Mouse (Mus musculus): ENCODE results near the gene Bsn. TPM values are rescaled to one million over a fixed set of nuclear protein-coding genes. Genes with fewer than 3 reads are reported as not detected.
A peak's percentile ranks its signal among the peaks of the same experiment; 100 is the strongest.

The Bsn gene
- polyA plus RNA-seq, 1 experiment from 2014 or later = 4.1 TPM

- no peaks in the 10 kb centered on the region for H3K36me3 ChIP-seq (ENCODE audit: control insufficient read depth, insufficient read depth, low read length)
- ATAC-seq (replicated peaks; ENCODE audit: low FRiP score, low TSS enrichment, low read depth) (no peak), DNase-seq (ENCODE audit: low spot score) (no peak)
- H3K9ac ChIP-seq (ENCODE audit: low read length) = no peak overlapping the region
- no peaks in the 10 kb centered on the region for H3K27me3 ChIP-seq (replicated peaks; ENCODE audit: control insufficient read depth, insufficient read depth, low read length)
- no peaks in the 10 kb centered on the region for H3K9me3 ChIP-seq (ENCODE audit: control insufficient read depth, low read length)
- no peaks in the 10 kb centered on the region for H3K4me1 ChIP-seq (replicated peaks; ENCODE audit: control insufficient read depth, insufficient read depth, low read length)
- 67% methylated on average over 1 of the region's 1 CpGs for WGBS
- no peak overlapping the region for H3K27ac ChIP-seq (ENCODE audit: low read depth)
- H3K4me2 ChIP-seq (ENCODE audit: low read length) = no peak overlapping the region
- H3K4me3 ChIP-seq (ENCODE audit: low read depth, low read length) = no peak overlapping the region
These were observed 33.4 kb upstream of the Bsn start for GRCm38 (mm10) chr9:108223633-108224032.

GRCm38 (mm10) chr9:108221566-108221965, 31.4 kb upstream of the Bsn start:
- H3K4me1 ChIP-seq (replicated peaks; ENCODE audit: control insufficient read depth, insufficient read depth, low read length) = no peaks in the 10 kb centered on the region

GRCm38 (mm10) chr9:108220380-108220774, 30.2 kb upstream of the Bsn start:
- 89% methylated on average over 1 of the region's 1 CpGs for WGBS
- H3K27ac ChIP-seq (ENCODE audit: low read depth) = no peak overlapping the region
- H3K4me3 ChIP-seq (ENCODE audit: low read depth, low read length) = no peak overlapping the region
- no peak overlapping the region for H3K9ac ChIP-seq (ENCODE audit: low read length)
- no peak overlapping the region for H3K4me2 ChIP-seq (ENCODE audit: low read length)
- H3K4me1 ChIP-seq (replicated peaks; ENCODE audit: control insufficient read depth, insufficient read depth, low read length) = no peaks in the 10 kb centered on the region
- DNase-seq (ENCODE audit: low spot score) = no peak
- no peak for ATAC-seq (replicated peaks; ENCODE audit: low FRiP score, low TSS enrichment, low read depth)
- no peaks in the 10 kb centered on the region for H3K9me3 ChIP-seq (ENCODE audit: control insufficient read depth, low read length)
- H3K36me3 ChIP-seq (ENCODE audit: control insufficient read depth, insufficient read depth, low read length) = peaks cover 26% of the 10 kb centered on the region
- H3K27me3 ChIP-seq (replicated peaks; ENCODE audit: control insufficient read depth, insufficient read depth, low read length) = no peaks in the 10 kb centered on the region

More at GRCm38 (mm10) chr9:108221566-108221965, 31.4 kb upstream of the Bsn start:
- H3K4me2 ChIP-seq (ENCODE audit: low read length) = no peak overlapping the region
- DNase-seq (ENCODE audit: low spot score) (no peak), ATAC-seq (replicated peaks; ENCODE audit: low FRiP score, low TSS enrichment, low read depth) (no peak)
- H3K9ac ChIP-seq (ENCODE audit: low read length) = no peak overlapping the region
- no peaks in the 10 kb centered on the region for H3K9me3 ChIP-seq (ENCODE audit: control insufficient read depth, low read length)
- peaks cover 18% of the 10 kb centered on the region for H3K36me3 ChIP-seq (ENCODE audit: control insufficient read depth, insufficient read depth, low read length)
- no peak overlapping the region for H3K4me3 ChIP-seq (ENCODE audit: low read depth, low read length)
- no peak overlapping the region for H3K27ac ChIP-seq (ENCODE audit: low read depth)
- 95% methylated on average over 3 of the region's 3 CpGs for WGBS
- no peaks in the 10 kb centered on the region for H3K27me3 ChIP-seq (replicated peaks; ENCODE audit: control insufficient read depth, insufficient read depth, low read length)

DNA sequence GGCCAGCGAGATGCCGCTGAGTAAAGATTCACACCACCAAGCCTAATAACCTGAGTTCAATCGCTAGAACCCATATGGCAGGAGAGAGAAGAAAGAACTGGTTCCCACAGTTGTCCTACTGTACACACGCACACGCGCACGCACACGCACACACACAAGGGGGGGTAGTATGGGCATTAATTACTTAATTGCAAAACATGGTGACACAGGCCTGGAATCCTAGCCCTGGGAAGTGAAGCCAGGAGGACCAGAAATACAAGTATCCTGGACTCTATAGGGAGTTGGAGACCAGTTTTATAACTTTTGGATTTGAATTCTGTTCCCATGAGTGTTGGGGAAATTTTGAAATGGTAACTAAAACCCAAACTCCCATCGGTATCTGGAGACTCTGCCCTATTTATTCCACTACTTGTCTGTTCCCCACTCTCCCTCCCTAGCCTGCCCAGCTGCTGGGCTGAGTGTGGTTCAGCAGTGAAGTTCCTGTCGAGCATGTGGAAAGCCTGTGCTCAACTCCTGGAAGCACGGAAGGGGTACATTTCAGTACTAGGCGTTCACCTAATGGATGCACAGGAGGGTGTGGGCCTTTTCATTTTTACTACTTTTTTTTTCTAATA, 29.7 kb upstream of the Bsn start:
- Histone ChIP-seq H3K27ac (ENCODE audit: low read depth) (no peak overlapping the region), H3K36me3 (ENCODE audit: control insufficient read depth, insufficient read depth, low read length) (peaks cover 28% of the 10 kb centered on the region), H3K4me3 (ENCODE audit: low read depth, low read length) (no peak overlapping the region), H3K9me3 (ENCODE audit: control insufficient read depth, low read length) (no peaks in the 10 kb centered on the region), H3K27me3 (replicated peaks; ENCODE audit: control insufficient read depth, insufficient read depth, low read length) (no peaks in the 10 kb centered on the region), H3K4me2 (ENCODE audit: low read length) (no peak overlapping the region), H3K4me1 (replicated peaks; ENCODE audit: control insufficient read depth, insufficient read depth, low read length) (no peaks in the 10 kb centered on the region), H3K9ac (ENCODE audit: low read length) (no peak overlapping the region)
- DNase-seq (ENCODE audit: low spot score) = no peak
- no peak for ATAC-seq (replicated peaks; ENCODE audit: low FRiP score, low TSS enrichment, low read depth)
- WGBS = 82% methylated on average over 12 of the region's 12 CpGs

DNA sequence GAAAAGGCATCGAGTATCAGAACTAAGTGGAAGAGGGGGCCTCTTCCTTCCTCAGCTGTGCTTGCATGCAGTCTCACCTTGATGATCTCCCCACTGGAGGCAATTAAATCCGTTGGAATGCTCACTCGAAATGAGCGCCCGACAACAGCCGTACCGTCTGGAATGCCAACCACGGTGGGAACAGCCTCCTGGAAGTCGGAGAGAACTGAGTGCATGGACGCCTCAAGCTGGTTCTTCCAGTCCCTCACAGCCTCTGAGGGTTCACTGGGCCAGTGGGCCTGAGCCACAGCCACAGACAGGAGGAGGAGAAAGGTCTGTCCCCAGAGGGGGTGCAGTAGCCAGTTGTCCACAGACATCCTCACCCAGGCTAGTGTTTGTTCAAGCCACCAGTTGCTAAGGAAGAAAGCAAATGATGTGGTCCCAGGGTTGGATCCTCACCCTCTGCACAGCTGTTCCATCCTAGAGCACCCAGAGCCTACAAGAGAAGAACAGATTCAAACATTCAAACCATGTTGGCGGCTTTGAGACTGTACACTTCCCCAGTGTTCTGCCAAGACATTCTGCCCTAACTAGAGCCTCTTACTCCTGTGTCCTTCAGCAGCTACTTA, 27.9 kb upstream of the Bsn start:
- Histone ChIP-seq H3K27me3 (replicated peaks; ENCODE audit: control insufficient read depth, insufficient read depth, low read length) (no peaks in the 10 kb centered on the region), H3K4me2 (ENCODE audit: low read length) (no peak overlapping the region), H3K9ac (ENCODE audit: low read length) (no peak overlapping the region), H3K4me3 (ENCODE audit: low read depth, low read length) (no peak overlapping the region), H3K4me1 (replicated peaks; ENCODE audit: control insufficient read depth, insufficient read depth, low read length) (no peaks in the 10 kb centered on the region), H3K27ac (ENCODE audit: low read depth) (no peak overlapping the region), H3K9me3 (ENCODE audit: control insufficient read depth, low read length) (no peaks in the 10 kb centered on the region), H3K36me3 (ENCODE audit: control insufficient read depth, insufficient read depth, low read length) (peaks cover 28% of the 10 kb centered on the region)
- WGBS = 73% methylated on average over 11 of the region's 11 CpGs
- DNase-seq (ENCODE audit: low spot score) (no peak), ATAC-seq (replicated peaks; ENCODE audit: low FRiP score, low TSS enrichment, low read depth) (no peak)

GRCm38 (mm10) chr9:108217406-108217805, 27.2 kb upstream of the Bsn start:
- DNase-seq (ENCODE audit: low spot score) = no peak
- no peak overlapping the region for H3K9ac ChIP-seq (ENCODE audit: low read length)
- no peaks in the 10 kb centered on the region for H3K27me3 ChIP-seq (replicated peaks; ENCODE audit: control insufficient read depth, insufficient read depth, low read length)
- H3K27ac ChIP-seq (ENCODE audit: low read depth) = no peak overlapping the region
- H3K36me3 ChIP-seq (ENCODE audit: control insufficient read depth, insufficient read depth, low read length) = peaks cover 28% of the 10 kb centered on the region
- H3K4me3 ChIP-seq (ENCODE audit: low read depth, low read length) = no peak overlapping the region
- no peaks in the 10 kb centered on the region for H3K4me1 ChIP-seq (replicated peaks; ENCODE audit: control insufficient read depth, insufficient read depth, low read length)
- no peak overlapping the region for H3K4me2 ChIP-seq (ENCODE audit: low read length)
- 96% methylated on average over 3 of the region's 3 CpGs for WGBS
- no peak for ATAC-seq (replicated peaks; ENCODE audit: low FRiP score, low TSS enrichment, low read depth)
- H3K9me3 ChIP-seq (ENCODE audit: control insufficient read depth, low read length) = no peaks in the 10 kb centered on the region

- 65% methylated on average over 7 of the region's 7 CpGs for WGBS
- no peaks in the 10 kb centered on the region for H3K9me3 ChIP-seq (ENCODE audit: control insufficient read depth, low read length)
- peaks cover 41% of the 10 kb centered on the region for H3K36me3 ChIP-seq (ENCODE audit: control insufficient read depth, insufficient read depth, low read length)
- no peak overlapping the region for H3K4me2 ChIP-seq (ENCODE audit: low read length)
- H3K9ac ChIP-seq (ENCODE audit: low read length) = no peak overlapping the region
- no peaks in the 10 kb centered on the region for H3K27me3 ChIP-seq (replicated peaks; ENCODE audit: control insufficient read depth, insufficient read depth, low read length)
- H3K27ac ChIP-seq (ENCODE audit: low read depth) = 0 out of 2 replicates have a peak overlapping the region, but pooled peaks have one; percentile 30
- H3K4me3 ChIP-seq (ENCODE audit: low read depth, low read length) = no peak overlapping the region
- no peaks in the 10 kb centered on the region for H3K4me1 ChIP-seq (replicated peaks; ENCODE audit: control insufficient read depth, insufficient read depth, low read length)
- ATAC-seq (replicated peaks; ENCODE audit: low FRiP score, low TSS enrichment, low read depth) = peak; percentile 68; the same call in 1 of the 2 replicates
- DNase-seq (ENCODE audit: low spot score) = no peak
These were observed 22.9 kb upstream of the Bsn start for GRCm38 (mm10) chr9:108213105-108213504.

DNA sequence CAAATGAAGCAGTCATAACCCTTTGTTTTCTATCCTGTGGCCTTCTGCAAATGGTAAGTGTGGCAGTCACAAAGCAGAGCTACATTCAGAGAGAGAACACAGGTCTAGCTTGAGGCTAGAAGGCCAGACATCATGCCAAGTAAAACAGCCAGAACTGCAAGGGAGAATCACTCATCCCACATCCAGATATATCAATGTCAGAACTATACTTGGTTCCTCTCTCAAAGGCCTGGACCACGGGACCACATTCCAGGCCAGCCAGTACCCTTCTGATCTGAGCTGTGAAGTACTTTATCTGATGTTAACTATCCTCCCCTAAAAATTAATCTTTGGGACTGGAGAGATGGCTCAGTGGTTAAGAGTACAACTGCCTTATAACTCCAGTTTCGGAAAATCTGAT, 22.2 kb upstream of the Bsn start:
- Histone ChIP-seq H3K9me3 (ENCODE audit: control insufficient read depth, low read length) (no peaks in the 10 kb centered on the region), H3K27me3 (replicated peaks; ENCODE audit: control insufficient read depth, insufficient read depth, low read length) (no peaks in the 10 kb centered on the region), H3K4me3 (ENCODE audit: low read depth, low read length) (no peak overlapping the region), H3K36me3 (ENCODE audit: control insufficient read depth, insufficient read depth, low read length) (peaks cover 41% of the 10 kb centered on the region), H3K4me2 (ENCODE audit: low read length) (no peak overlapping the region), H3K9ac (ENCODE audit: low read length) (no peak overlapping the region), H3K27ac (ENCODE audit: low read depth) (no peak overlapping the region), H3K4me1 (replicated peaks; ENCODE audit: control insufficient read depth, insufficient read depth, low read length) (no peaks in the 10 kb centered on the region)
- 87% methylated on average over 2 of the region's 2 CpGs for WGBS
- no peak for DNase-seq (ENCODE audit: low spot score)
- no peak for ATAC-seq (replicated peaks; ENCODE audit: low FRiP score, low TSS enrichment, low read depth)

GRCm38 (mm10) chr9:108205571-108205901, 15.4 kb upstream of the Bsn start:
- 85% methylated on average over 3 of the region's 3 CpGs for WGBS
- H3K4me1 ChIP-seq (replicated peaks; ENCODE audit: control insufficient read depth, insufficient read depth, low read length) = peaks cover 5% of the 10 kb centered on the region; the same call in 1 of the 2 replicates
- DNase-seq (ENCODE audit: low spot score) = no peak
- H3K27me3 ChIP-seq (replicated peaks; ENCODE audit: control insufficient read depth, insufficient read depth, low read length) = no peaks in the 10 kb centered on the region
- no peak overlapping the region for H3K4me2 ChIP-seq (ENCODE audit: low read length)
- H3K27ac ChIP-seq (ENCODE audit: low read depth) = no peak overlapping the region
- H3K9me3 ChIP-seq (ENCODE audit: control insufficient read depth, low read length) = no peaks in the 10 kb centered on the region
- no peak overlapping the region for H3K9ac ChIP-seq (ENCODE audit: low read length)
- peaks cover 38% of the 10 kb centered on the region for H3K36me3 ChIP-seq (ENCODE audit: control insufficient read depth, insufficient read depth, low read length)
- no peak overlapping the region for H3K4me3 ChIP-seq (ENCODE audit: low read depth, low read length)
- no peak for ATAC-seq (replicated peaks; ENCODE audit: low FRiP score, low TSS enrichment, low read depth)
